Mouse (Mus musculus): ENCODE results near the gene Zfp558. TPM values are rescaled to one million over a fixed set of nuclear protein-coding genes. Genes with fewer than 3 reads are reported as not detected.
"Not testable (repeated sequence)": the region's sequence is repeated elsewhere in the genome, so short reads cannot be mapped to it uniquely, and the experiment has no call there.

Zfp558 gene
- 8.3 and 9.8 TPM in 2 replicates for polyA plus RNA-seq (2016; fragmentation: Nextera tagmentation; extraction: Ambion mirVana)

GRCm38 (mm10) chr9:18478168-18478567 is at the start of gene Zfp558, which contains the start of gene Mbd3l1:
TSS of gene Zfp558 (minus strand) at chr9:18478268.
TSS of gene Mbd3l1 (plus strand) at chr9:18478359.
- Histone ChIP-seq H3K36me3 (replicated peaks) (no peaks in the 10 kb centered on the region), H3K9me3 (no peaks in the 10 kb centered on the region), H3K4me3 (no peak within 1 kb of the TSS), H3K4me1 (0 out of 2 replicates have a peak, but pooled peaks cover 6% of the 10 kb centered on the region), H3K27me3 (ENCODE audit: poor library complexity, severe bottlenecking) (no peaks in the 10 kb centered on the region), H3K27ac (no peak within 1 kb of the TSS)
- 78% methylated on average over 3 of the region's 3 CpGs for WGBS
- DNase-seq (ENCODE audit: extremely low spot score, low spot score) = no peak

GRCm38 (mm10) chr9:18508098-18508497 is 30.0 kb upstream of the Zfp558 start:
- H3K4me3 ChIP-seq = no peak overlapping the region
- no peak overlapping the region for H3K27ac ChIP-seq
- no peaks in the 10 kb centered on the region for H3K9me3 ChIP-seq
- DNase-seq (ENCODE audit: extremely low spot score, low spot score) = no peak
- no peaks in the 10 kb centered on the region for H3K27me3 ChIP-seq (ENCODE audit: poor library complexity, severe bottlenecking)
- H3K4me1 ChIP-seq = no peaks in the 10 kb centered on the region
- no peaks in the 10 kb centered on the region for H3K36me3 ChIP-seq (replicated peaks)
- WGBS = 59% methylated on average over 2 of the region's 2 CpGs

- Histone ChIP-seq H3K4me1 (peaks cover 12% of the 10 kb centered on the region), H3K9me3 (no peaks in the 10 kb centered on the region), H3K4me3 (peak overlapping the region; percentile 57), H3K27me3 (ENCODE audit: poor library complexity, severe bottlenecking) (no peaks in the 10 kb centered on the region), H3K36me3 (replicated peaks) (no peaks in the 10 kb centered on the region; the same call in 1 of the 2 replicates), H3K27ac (peak overlapping the region; percentile 86)
- DNase-seq (ENCODE audit: extremely low spot score, low spot score) = peak; percentile 87
- WGBS = 6% methylated on average over 39 of the region's 39 CpGs
Measured at GRCm38 (mm10) chr9:18473324-18474128, 4.5 kb downstream of the Zfp558 start.

GRCm38 (mm10) chr9:18468005-18468404 is 10.1 kb downstream of the Zfp558 start:
- Histone ChIP-seq H3K9me3 (peaks cover 15% of the 10 kb centered on the region; the same call in 1 of the 2 replicates), H3K27me3 (ENCODE audit: poor library complexity, severe bottlenecking) (no peaks in the 10 kb centered on the region), H3K4me1 (peaks cover 12% of the 10 kb centered on the region), H3K27ac (no peak overlapping the region), H3K36me3 (replicated peaks) (peaks cover 31% of the 10 kb centered on the region), H3K4me3 (no peak overlapping the region)
- no peak for DNase-seq (ENCODE audit: extremely low spot score, low spot score)
- 91% methylated on average over 3 of the region's 3 CpGs for WGBS

GRCm38 (mm10) chr9:18467350-18467749 is 10.7 kb downstream of the Zfp558 start:
- peaks cover 18% of the 10 kb centered on the region; the same call in 1 of the 2 replicates for H3K9me3 ChIP-seq
- no peaks in the 10 kb centered on the region for H3K27me3 ChIP-seq (ENCODE audit: poor library complexity, severe bottlenecking)
- no peak for DNase-seq (ENCODE audit: extremely low spot score, low spot score)
- H3K4me1 ChIP-seq = peaks cover 7% of the 10 kb centered on the region; the same call in 1 of the 2 replicates
- no peak overlapping the region for H3K4me3 ChIP-seq
- no peak overlapping the region for H3K27ac ChIP-seq
- H3K36me3 ChIP-seq (replicated peaks) = peaks cover 35% of the 10 kb centered on the region
- 53% methylated on average over 3 of the region's 3 CpGs for whole genome bisulfite sequencing

- peaks cover 49% of the 10 kb centered on the region for H3K36me3 ChIP-seq (replicated peaks)
- WGBS = 92% methylated on average over 4 of the region's 4 CpGs
- H3K27me3 ChIP-seq (ENCODE audit: poor library complexity, severe bottlenecking) = no peaks in the 10 kb centered on the region
- no peak overlapping the region for H3K27ac ChIP-seq
- H3K9me3 ChIP-seq = peaks cover 11% of the 10 kb centered on the region; the same call in 1 of the 2 replicates
- no peak for DNase-seq (ENCODE audit: extremely low spot score, low spot score)
- no peaks in the 10 kb centered on the region for H3K4me1 ChIP-seq
- no peak overlapping the region for H3K4me3 ChIP-seq
Measured at GRCm38 (mm10) chr9:18456520-18456919, 21.5 kb downstream of the Zfp558 start.

- H3K4me3 ChIP-seq = no peak overlapping the region
- DNase-seq (ENCODE audit: extremely low spot score, low spot score) = no peak
- no peaks in the 10 kb centered on the region for H3K36me3 ChIP-seq (replicated peaks)
- H3K4me1 ChIP-seq = no peaks in the 10 kb centered on the region
- WGBS = 91% methylated on average over 10 of the region's 10 CpGs
- H3K9me3 ChIP-seq = peaks cover 4% of the 10 kb centered on the region; the same call in 1 of the 2 replicates
- H3K27ac ChIP-seq = no peak overlapping the region
- no peaks in the 10 kb centered on the region for H3K27me3 ChIP-seq (ENCODE audit: poor library complexity, severe bottlenecking)
Measured at GRCm38 (mm10) chr9:18431687-18432086, 46.4 kb downstream of the Zfp558 start.

GRCm38 (mm10) chr9:18430354-18430753 is 47.7 kb downstream of the Zfp558 start, which contains the start of gene Mbd3l2:
TSS of gene Mbd3l2 (plus strand) at chr9:18430654.
- no peak within 1 kb of the TSS for H3K4me3 ChIP-seq
- no peaks in the 10 kb centered on the region for H3K36me3 ChIP-seq (replicated peaks)
- H3K4me1 ChIP-seq = no peaks in the 10 kb centered on the region
- peaks cover 4% of the 10 kb centered on the region; the same call in 1 of the 2 replicates for H3K9me3 ChIP-seq
- no peak for DNase-seq (ENCODE audit: extremely low spot score, low spot score)
- H3K27ac ChIP-seq = no peak within 1 kb of the TSS
- no peaks in the 10 kb centered on the region for H3K27me3 ChIP-seq (ENCODE audit: poor library complexity, severe bottlenecking)

- 82% methylated on average over 4 of the region's 4 CpGs for WGBS
- H3K27ac ChIP-seq; H3K9me3 ChIP-seq; H3K36me3 ChIP-seq (replicated peaks); H3K4me1 ChIP-seq; H3K27me3 ChIP-seq (ENCODE audit: poor library complexity, severe bottlenecking); DNase-seq (ENCODE audit: extremely low spot score, low spot score); H3K4me3 ChIP-seq: not testable (repeated sequence)
Measured at GRCm38 (mm10) chr9:18412371-18412770, 65.7 kb downstream of the Zfp558 start.

Small RNAs within 50 kb of the gene (microRNA-seq; reads per million reads assigned to microRNA genes)
- gene Gm22854 = not detected

Other genes with a start within 250 kb of the Zfp558 start
- gene Chordc1, start 186.1 kb downstream of the Zfp558 start, polyA plus RNA-seq (2016; fragmentation: Nextera tagmentation; extraction: Ambion mirVana) = 130 and 160 TPM in 2 replicates
- gene Naalad2, start 75.3 kb downstream of the Zfp558 start, polyA plus RNA-seq (2016; fragmentation: Nextera tagmentation; extraction: Ambion mirVana) = 0.33 and 0.39 TPM in 2 replicates
- not detected in 2 replicates for gene Ubtfl1, start 73.8 kb downstream of the Zfp558 start, polyA plus RNA-seq (2016; fragmentation: Nextera tagmentation; extraction: Ambion mirVana)
- not detected in 2 replicates for gene Mbd3l2, start 47.6 kb downstream of the Zfp558 start, polyA plus RNA-seq (2016; fragmentation: Nextera tagmentation; extraction: Ambion mirVana)
- not detected in 2 replicates for gene Mbd3l1, start 91 bp upstream of the Zfp558 start, polyA plus RNA-seq (2016; fragmentation: Nextera tagmentation; extraction: Ambion mirVana)
- not detected in 2 replicates for gene Muc16, start 196.3 kb upstream of the Zfp558 start, polyA plus RNA-seq (2016; fragmentation: Nextera tagmentation; extraction: Ambion mirVana)